Mouse (Mus musculus) kidney, embryonic 14.5 days (tissue): ENCODE results near the gene Chsy1. TPM values are rescaled to one million over a fixed set of nuclear protein-coding genes. Genes with fewer than 3 reads are reported as not detected.

ENCODE experiments used
- ATAC-seq: fragments of 200-750 bp; cut with Nextera tagmentation; 2 replicates; pipeline ENCODE4 v1.8.0; 2017; ENCODE audit warnings: moderate number of reproducible peaks, mild to moderate bottlenecking, moderate TSS enrichment, moderate library complexity; ENCODE audit not compliant: low FRiP score, low TSS enrichment
- H3K27ac ChIP-seq: fragments of 300-500 bp; sonication (generic); 2 replicates; pipeline ENCODE4 v1.5.1; 2014; ENCODE audit warnings: low read depth, mild to moderate bottlenecking, low read length, moderate library complexity, mixed read lengths
- H3K27me3 ChIP-seq: fragments of 300-500 bp; sonication (generic); 2 replicates; pipeline ENCODE4 v1.6.1; 2014; ENCODE audit warnings: mild to moderate bottlenecking, low read length; ENCODE audit not compliant: control insufficient read depth, insufficient read depth
- H3K36me3 ChIP-seq: fragments of 300-500 bp; sonication (generic); 2 replicates; pipeline ENCODE4 v1.6.1; 2014; ENCODE audit warnings: low read length, mixed read lengths; ENCODE audit not compliant: control insufficient read depth, insufficient read depth
- H3K4me1 ChIP-seq: fragments of 300-500 bp; sonication (generic); 2 replicates; pipeline ENCODE4 v1.6.1; 2014; ENCODE audit warnings: low read length, mixed read lengths; ENCODE audit not compliant: control insufficient read depth, insufficient read depth
- H3K4me2 ChIP-seq: fragments of 300-500 bp; sonication (generic); replicated peaks from 2 replicates; pipeline ENCODE4 v1.6.1; 2014; ENCODE audit warnings: low read depth, mild to moderate bottlenecking, low read length
- H3K4me3 ChIP-seq: fragments of 300-500 bp; sonication (generic); 2 replicates; pipeline ENCODE4 v1.5.1; 2014; ENCODE audit warnings: mild to moderate bottlenecking, low read length
- H3K9ac ChIP-seq: fragments of 300-500 bp; sonication (generic); 2 replicates; pipeline ENCODE4 v1.6.1; 2014; ENCODE audit warnings: low read depth, mild to moderate bottlenecking, low read length, moderate library complexity
- H3K9me3 ChIP-seq: fragments of 300-500 bp; sonication (generic); 2 replicates; pipeline ENCODE4 v1.6.1; 2016; ENCODE audit warnings: low read length; ENCODE audit not compliant: control insufficient read depth
- WGBS: fragments of 180-500 bp; shearing (Covaris S2); extraction: QIAGEN DNeasy Blood & Tissue Kit; methylation state at CpG from one replicate; pipeline ENCODE4 v1.1.7; 2014; 5-methylcytosine and 5-hydroxymethylcytosine counted together
- polyA plus RNA-seq: library from polyadenylated mRNA; unstranded; fragments of >200 nt; fragmentation: Nextera tagmentation; extraction: Ambion mirVana; gene quantifications from 2 replicates; pipeline ENCODE4 v1.2.1, GENCODE M21; 2014

The Chsy1 gene
- polyA plus RNA-seq, 1 experiment from 2014 or later: 29.7 TPM

DNA sequence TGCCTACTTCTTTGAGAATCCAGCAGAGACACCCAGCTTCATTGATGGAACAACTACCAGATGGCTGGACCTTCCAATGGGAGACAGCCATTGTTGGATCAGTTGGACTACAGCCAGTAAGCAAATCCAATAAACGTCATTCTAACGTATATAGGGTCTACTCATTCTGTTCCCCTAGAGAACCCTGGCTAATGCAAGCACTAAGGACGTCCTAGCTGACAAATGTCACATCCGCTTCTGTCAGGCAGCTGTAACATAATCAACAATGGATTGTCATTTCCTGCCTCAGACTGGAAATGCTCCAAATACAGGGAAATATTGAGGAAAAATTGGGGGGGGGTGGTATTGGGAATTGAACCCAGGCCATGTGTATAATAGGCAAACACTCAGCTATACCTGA, 3.5 kb upstream of the Chsy1 start:
- H3K4me1 ChIP-seq: no peaks in the 10 kb centered on the region
- 60% methylated on average over 4 of the region's 4 CpGs for WGBS
- no peaks in the 10 kb centered on the region for H3K9me3 ChIP-seq
- no peak overlapping the region for H3K27ac ChIP-seq
- no peak for ATAC-seq
- H3K4me2 ChIP-seq: no peak overlapping the region
- no peak overlapping the region for H3K4me3 ChIP-seq
- H3K36me3 ChIP-seq: no peaks in the 10 kb centered on the region
- H3K9ac ChIP-seq: no peak overlapping the region
- H3K27me3 ChIP-seq: no peaks in the 10 kb centered on the region

DNA sequence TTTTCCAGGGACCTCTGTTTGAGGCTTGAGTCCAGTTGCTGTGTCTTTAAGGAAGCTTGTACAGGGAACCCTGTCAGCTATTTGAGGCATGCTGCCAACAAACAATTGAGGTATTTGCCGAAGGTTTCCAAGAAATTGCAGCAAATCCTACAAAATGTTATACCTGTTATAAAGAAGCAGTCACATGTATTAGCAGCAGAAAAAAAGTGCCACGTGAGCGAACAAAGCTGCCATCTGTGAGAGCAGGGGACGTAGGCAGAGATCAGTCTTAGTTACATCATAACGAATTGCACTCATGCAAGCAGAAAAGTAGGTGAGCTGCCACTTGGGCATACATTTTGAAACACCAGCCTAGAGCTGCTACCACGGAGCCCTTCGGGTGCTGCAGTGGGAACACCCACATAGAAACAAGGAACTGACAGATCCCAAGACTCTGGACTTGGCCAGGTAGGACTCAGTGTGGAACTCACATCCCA, 2.7 kb upstream of the Chsy1 start:
- H3K27ac ChIP-seq: no peak overlapping the region
- no peak for ATAC-seq
- H3K27me3 ChIP-seq: no peaks in the 10 kb centered on the region
- H3K4me3 ChIP-seq: no peak overlapping the region
- no peaks in the 10 kb centered on the region for H3K36me3 ChIP-seq
- peaks cover 1% of the 10 kb centered on the region; the same call in 1 of the 2 replicates for H3K4me1 ChIP-seq
- H3K9me3 ChIP-seq: no peaks in the 10 kb centered on the region
- H3K4me2 ChIP-seq: no peak overlapping the region
- 72% methylated on average over 7 of the region's 7 CpGs for WGBS
- H3K9ac ChIP-seq: no peak overlapping the region

DNA sequence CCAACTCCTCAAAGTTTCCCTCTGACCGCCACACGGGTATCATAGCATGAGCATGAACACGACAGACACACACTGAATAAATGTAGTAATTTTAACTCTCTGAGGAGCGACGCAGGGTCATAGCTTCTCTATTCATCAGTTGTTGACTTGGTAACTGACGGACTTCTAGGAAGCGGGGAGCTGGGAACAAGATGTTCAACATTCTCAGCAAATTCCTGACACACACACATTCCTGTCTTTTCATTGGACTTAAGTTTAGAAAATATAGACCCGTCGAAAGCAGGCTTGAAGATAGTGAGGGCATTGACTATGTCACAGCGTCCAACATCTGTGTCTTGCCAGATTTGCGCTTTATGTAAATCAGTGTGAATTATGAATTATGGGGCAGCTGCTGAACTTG, 2.1 kb upstream of the Chsy1 start:
- H3K4me1 ChIP-seq: peaks cover 5% of the 10 kb centered on the region; the same call in 1 of the 2 replicates
- no peaks in the 10 kb centered on the region for H3K9me3 ChIP-seq
- H3K4me3 ChIP-seq: no peak overlapping the region
- no peak overlapping the region for H3K27ac ChIP-seq
- WGBS: 72% methylated on average over 11 of the region's 11 CpGs
- H3K36me3 ChIP-seq: no peaks in the 10 kb centered on the region
- ATAC-seq: no peak
- no peaks in the 10 kb centered on the region for H3K27me3 ChIP-seq
- no peak overlapping the region for H3K4me2 ChIP-seq
- no peak overlapping the region for H3K9ac ChIP-seq

DNA sequence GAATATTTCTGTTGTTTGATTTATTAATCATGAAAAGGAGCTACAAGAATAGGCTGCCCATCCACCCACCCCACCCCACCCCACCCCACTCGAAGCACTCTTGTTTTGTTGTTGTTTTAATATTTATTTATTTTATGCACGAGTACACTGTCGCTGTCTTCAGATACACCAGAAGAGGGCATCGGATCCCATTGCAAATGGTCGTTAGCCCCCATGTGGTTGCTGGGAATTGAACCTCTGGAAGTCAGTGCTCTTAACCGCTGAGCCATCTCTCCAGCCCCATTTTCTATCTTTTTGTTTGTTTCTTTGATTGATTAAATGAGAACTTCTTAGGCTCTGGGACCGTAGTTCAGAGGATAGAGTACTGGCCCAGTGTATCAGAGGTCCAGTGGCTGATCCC, 1.4 kb upstream of the Chsy1 start:
- peaks cover 9% of the 10 kb centered on the region; the same call in 1 of the 2 replicates for H3K4me1 ChIP-seq
- H3K9me3 ChIP-seq: no peaks in the 10 kb centered on the region
- ATAC-seq: no peak
- H3K36me3 ChIP-seq: no peaks in the 10 kb centered on the region
- no peaks in the 10 kb centered on the region for H3K27me3 ChIP-seq
- no peak overlapping the region for H3K9ac ChIP-seq
- H3K4me3 ChIP-seq: no peak overlapping the region
- 14% methylated on average over 7 of the region's 7 CpGs for WGBS
- H3K4me2 ChIP-seq: no peak overlapping the region
- H3K27ac ChIP-seq: no peak overlapping the region

DNA sequence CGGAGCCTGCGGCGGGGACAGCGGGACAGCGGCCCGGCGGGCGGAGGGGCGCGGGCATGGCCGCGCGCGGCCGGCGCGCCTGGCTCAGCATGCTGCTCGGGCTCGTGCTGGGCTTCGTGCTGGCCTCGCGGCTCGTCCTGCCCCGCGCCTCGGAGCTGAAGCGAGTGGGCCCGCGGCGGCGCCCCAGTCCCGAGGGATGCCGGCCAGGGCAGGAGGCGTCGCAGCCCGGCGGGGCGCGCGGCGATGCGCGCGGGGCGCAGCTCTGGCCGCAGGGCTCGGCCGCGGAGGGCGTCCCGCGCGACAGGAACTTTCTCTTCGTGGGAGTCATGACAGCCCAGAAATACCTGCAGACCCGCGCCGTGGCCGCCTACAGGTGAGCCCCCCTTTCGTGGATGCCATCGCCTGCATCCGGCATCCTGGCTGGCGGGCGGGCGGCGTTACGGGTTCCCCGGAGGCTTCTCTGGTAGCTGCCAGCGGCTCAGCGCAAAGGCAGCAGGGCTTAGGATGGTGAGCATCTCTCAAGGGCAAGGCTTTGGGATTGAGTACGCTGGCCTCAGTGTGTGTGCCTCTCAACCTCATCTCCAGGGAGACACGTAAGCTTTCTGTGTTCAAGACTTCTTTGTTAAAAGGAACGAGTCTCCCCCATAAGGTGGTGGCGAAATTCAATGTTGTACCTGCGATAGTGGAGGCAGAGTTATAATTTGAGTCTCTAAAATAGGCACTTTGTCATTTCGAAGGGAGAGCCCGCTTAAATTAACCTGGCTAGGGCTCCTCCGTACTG, 730 bp downstream of the Chsy1 start:
- H3K4me1 ChIP-seq: peaks cover 13% of the 10 kb centered on the region; the same call in 1 of the 2 replicates
- peaks cover 3% of the 10 kb centered on the region; the same call in 1 of the 2 replicates for H3K36me3 ChIP-seq
- peak overlapping the region; percentile 73 for H3K27ac ChIP-seq
- peak overlapping the region; percentile 92 for H3K4me3 ChIP-seq
- peak overlapping the region; percentile 96 for H3K9ac ChIP-seq
- WGBS: under 1% methylated on average over 44 of the region's 77 CpGs
- H3K9me3 ChIP-seq: no peaks in the 10 kb centered on the region
- peak overlapping the region; percentile 68 for H3K4me2 ChIP-seq
- no peaks in the 10 kb centered on the region for H3K27me3 ChIP-seq
- ATAC-seq: peak; percentile 7

DNA sequence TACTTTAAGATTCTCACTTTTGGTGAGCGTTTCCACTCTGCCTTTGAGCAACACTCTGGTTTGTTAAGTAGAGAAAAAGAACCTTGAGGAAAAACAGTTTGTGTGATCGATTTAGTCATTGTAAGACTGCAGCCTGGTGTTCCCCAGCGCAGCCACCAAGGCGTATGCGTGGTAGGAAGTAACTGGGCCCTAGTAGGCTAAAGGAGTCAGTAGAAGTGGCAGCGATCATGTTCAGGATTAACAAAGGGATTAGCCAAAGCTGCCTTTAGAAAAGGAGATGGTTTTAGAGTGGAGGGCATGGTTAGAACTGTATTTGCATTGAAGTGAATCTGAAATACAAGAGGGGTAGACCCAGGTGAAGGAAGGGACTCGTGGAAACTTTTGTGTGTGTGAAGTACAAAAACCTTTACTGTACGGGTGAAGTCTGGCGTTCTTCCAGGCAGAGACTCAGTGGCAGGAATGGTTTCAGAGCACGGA, 1.4 kb downstream of the Chsy1 start:
- Histone ChIP-seq H3K27me3 (no peaks in the 10 kb centered on the region), H3K36me3 (peaks cover 3% of the 10 kb centered on the region; the same call in 1 of the 2 replicates), H3K9me3 (no peaks in the 10 kb centered on the region), H3K4me1 (peaks cover 15% of the 10 kb centered on the region; the same call in 1 of the 2 replicates), H3K27ac (peak overlapping the region; percentile 73; the same call in 1 of the 2 replicates), H3K4me3 (peak overlapping the region; percentile 92), H3K9ac (peak overlapping the region; percentile 96), H3K4me2 (peak overlapping the region; percentile 68)
- 1% methylated on average over 10 of the region's 10 CpGs for WGBS
- no peak for ATAC-seq

DNA sequence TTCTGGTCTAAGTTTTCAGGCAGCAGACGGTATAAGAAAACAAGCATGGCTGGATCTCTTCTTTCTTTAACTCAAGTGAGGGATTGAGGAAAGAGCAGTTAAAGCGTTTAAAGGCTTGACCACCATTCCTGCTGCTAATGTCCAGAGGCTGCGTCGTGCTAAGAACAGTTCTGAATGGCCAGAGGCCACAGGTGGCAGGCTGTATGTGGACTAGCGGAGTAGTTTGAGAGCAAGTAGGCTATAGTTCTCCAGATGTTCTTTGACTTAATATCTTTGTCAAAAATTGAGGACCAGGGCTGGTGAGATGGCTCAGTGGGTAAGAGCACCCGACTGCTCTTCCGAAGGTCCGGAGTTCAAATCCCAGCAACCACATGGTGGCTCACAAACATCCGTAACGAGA, 1.9 kb downstream of the Chsy1 start:
- H3K4me1 ChIP-seq: peaks cover 19% of the 10 kb centered on the region; the same call in 1 of the 2 replicates
- peak overlapping the region; percentile 68 for H3K4me2 ChIP-seq
- ATAC-seq: no peak
- H3K4me3 ChIP-seq: peak overlapping the region; percentile 92
- 60% methylated on average over 10 of the region's 10 CpGs for WGBS
- no peaks in the 10 kb centered on the region for H3K27me3 ChIP-seq
- H3K9ac ChIP-seq: peak overlapping the region; percentile 96
- no peaks in the 10 kb centered on the region for H3K9me3 ChIP-seq
- H3K27ac ChIP-seq: no peak overlapping the region
- H3K36me3 ChIP-seq: peaks cover 3% of the 10 kb centered on the region; the same call in 1 of the 2 replicates

DNA sequence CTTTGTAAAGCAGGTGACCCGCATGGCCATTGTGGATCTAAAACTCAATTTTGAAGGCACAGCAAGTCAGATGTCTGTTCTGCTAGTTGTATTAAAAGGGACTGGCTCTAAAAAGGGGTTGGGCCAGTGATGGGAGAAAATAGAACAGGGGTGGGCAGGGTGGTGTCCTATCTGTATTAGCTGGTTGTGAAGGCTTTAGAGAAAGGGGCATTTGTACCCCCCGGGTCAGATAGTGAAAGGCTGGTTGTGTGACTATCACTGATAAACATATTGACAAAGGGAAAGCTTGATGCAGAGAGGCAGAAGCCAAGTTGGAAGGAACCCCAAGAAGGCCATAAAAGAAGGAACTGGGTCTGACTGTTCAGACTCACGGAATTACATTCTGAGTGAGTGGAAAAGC, 4.2 kb downstream of the Chsy1 start:
- Histone ChIP-seq H3K36me3 (peaks cover 3% of the 10 kb centered on the region; the same call in 1 of the 2 replicates), H3K9me3 (no peaks in the 10 kb centered on the region), H3K27me3 (no peaks in the 10 kb centered on the region), H3K9ac (no peak overlapping the region), H3K4me2 (no peak overlapping the region), H3K27ac (no peak overlapping the region), H3K4me1 (peaks cover 25% of the 10 kb centered on the region), H3K4me3 (no peak overlapping the region)
- 94% methylated on average over 3 of the region's 3 CpGs for WGBS
- no peak for ATAC-seq

DNA sequence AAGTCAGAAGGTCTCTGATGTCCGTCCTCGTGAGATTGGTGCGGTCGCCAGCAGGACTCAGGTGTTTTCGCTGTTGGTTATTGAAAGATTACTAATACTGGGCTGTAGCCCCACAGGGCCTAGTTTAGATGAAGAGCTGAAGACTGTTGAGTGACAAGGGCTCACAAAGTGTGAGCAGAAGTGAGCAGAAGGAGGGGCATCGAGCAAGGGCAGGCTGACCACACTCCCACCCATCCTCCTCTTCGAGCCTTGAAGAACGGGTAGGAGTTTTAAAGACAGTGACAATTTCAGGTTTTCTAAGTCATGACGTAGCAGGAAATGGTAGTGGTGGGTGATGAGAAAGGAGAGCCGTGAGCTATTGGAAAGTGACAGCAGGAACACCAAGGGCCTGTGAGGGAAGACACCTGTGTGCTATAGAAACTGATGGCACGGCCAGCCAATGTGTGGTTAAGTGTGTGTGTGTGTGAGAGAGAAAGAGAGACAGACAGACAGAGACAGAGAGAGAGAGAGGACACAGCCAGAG, 6.6 kb downstream of the Chsy1 start:
- H3K36me3 ChIP-seq: peaks cover 3% of the 10 kb centered on the region; the same call in 1 of the 2 replicates
- H3K27ac ChIP-seq: no peak overlapping the region
- H3K27me3 ChIP-seq: no peaks in the 10 kb centered on the region
- H3K9ac ChIP-seq: no peak overlapping the region
- H3K4me2 ChIP-seq: no peak overlapping the region
- no peaks in the 10 kb centered on the region for H3K9me3 ChIP-seq
- peaks cover 39% of the 10 kb centered on the region for H3K4me1 ChIP-seq
- no peak overlapping the region for H3K4me3 ChIP-seq
- WGBS: 61% methylated on average over 11 of the region's 11 CpGs
- ATAC-seq: no peak
